Mouse (Mus musculus) intestine, embryonic 15.5 days (tissue): ENCODE results near the gene Armh3. TPM values are rescaled to one million over a fixed set of nuclear protein-coding genes. Genes with fewer than 3 reads are reported as not detected.

ENCODE experiments used
- ATAC-seq: fragments of 200-750 bp; cut with Nextera tagmentation; 2 replicates; pipeline ENCODE4 v1.8.0; 2017; ENCODE audit warnings: moderate TSS enrichment, moderate library complexity
- H3K27ac ChIP-seq: fragments of 300-500 bp; sonication (generic); 2 replicates; pipeline ENCODE4 v1.5.1; 2015; ENCODE audit warnings: mild to moderate bottlenecking, inconsistent platforms
- H3K27me3 ChIP-seq: fragments of 300-500 bp; sonication (generic); replicated peaks from 2 replicates; pipeline ENCODE4 v1.6.1; 2015; ENCODE audit warnings: inconsistent platforms
- H3K36me3 ChIP-seq: fragments of 300-500 bp; sonication (generic); 2 replicates; pipeline ENCODE4 v1.6.1; 2015; ENCODE audit warnings: inconsistent platforms
- H3K4me1 ChIP-seq: fragments of 300-500 bp; sonication (generic); replicated peaks from 2 replicates; pipeline ENCODE4 v1.6.1; 2015; ENCODE audit warnings: inconsistent platforms
- H3K4me2 ChIP-seq: fragments of 300-500 bp; sonication (generic); replicated peaks from 2 replicates; pipeline ENCODE4 v1.6.1; 2015; ENCODE audit warnings: mild to moderate bottlenecking, inconsistent platforms
- H3K4me3 ChIP-seq: fragments of 300-500 bp; sonication (generic); replicated peaks from 2 replicates; pipeline ENCODE4 v1.5.1; 2015; ENCODE audit warnings: inconsistent platforms
- H3K9ac ChIP-seq: fragments of 300-500 bp; sonication (generic); 2 replicates; pipeline ENCODE4 v1.6.1; 2015; ENCODE audit warnings: inconsistent platforms
- H3K9me3 ChIP-seq: fragments of 300-500 bp; sonication (generic); 2 replicates; pipeline ENCODE4 v1.6.1; 2016; ENCODE audit warnings: inconsistent platforms
- WGBS: fragments of 180-500 bp; shearing (Covaris S2); methylation state at CpG from one replicate; pipeline ENCODE4 v1.1.7; 2015; 5-methylcytosine and 5-hydroxymethylcytosine counted together
- polyA plus RNA-seq: library from polyadenylated mRNA; unstranded; fragments of >200 nt; fragmentation: Nextera tagmentation; extraction: Ambion mirVana; gene quantifications from 2 replicates; pipeline ENCODE4 v1.2.1, GENCODE M21; 2015

Gene Armh3
- 15.5 and 16.5 TPM in 2 replicates for polyA plus RNA-seq

DNA sequence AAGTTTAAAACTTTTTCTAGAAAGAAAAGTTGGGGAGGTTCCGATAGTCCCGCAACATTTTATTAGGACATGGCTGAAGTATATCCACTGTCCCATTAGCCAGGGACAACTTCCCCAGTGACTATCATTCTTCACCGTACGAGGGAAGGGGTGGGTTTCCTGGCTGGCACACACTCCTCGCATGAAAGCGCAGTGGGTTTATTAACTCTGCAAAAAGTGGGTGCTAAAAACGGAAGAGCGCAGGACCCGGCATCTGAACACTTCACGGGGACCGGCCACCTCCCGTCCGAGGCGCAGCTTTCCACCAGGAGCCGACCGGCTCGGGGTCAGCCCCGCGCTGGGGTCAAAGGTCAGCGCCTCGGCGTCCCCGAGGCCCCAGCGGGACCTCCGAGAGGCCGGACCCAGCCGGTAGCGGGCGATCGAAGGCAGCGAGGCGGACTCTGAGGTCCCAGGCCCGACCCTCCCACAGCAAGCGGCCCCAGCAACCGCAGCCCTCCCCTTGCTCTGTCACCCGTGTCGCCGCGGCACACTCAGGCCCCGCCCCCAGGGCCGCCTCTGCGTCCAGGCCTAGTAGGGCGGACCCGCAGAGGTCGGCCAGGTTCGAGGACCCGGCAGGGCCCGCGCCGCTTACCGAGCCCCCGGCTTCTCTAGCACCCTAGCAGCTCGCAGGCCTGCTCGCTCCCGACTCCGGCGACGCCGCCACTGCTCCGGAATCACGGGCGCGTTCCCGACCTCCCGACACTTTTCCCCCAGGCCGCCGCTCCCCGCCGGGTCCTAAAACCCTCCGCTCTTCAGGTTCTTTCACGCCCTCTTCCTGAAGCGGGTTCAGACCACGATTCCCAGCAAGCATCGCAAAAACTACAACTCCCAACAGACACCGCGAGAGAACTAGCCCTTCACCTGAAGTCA is at the start of gene Armh3:
Armh3 (minus strand) TSS at position 704 of the 909 bp plus-strand sequence.
- peak; percentile 96 for ATAC-seq
- Histone ChIP-seq H3K4me2 (peak within 1 kb of the TSS; percentile 66), H3K9ac (peak within 1 kb of the TSS; percentile 96), H3K4me3 (peak within 1 kb of the TSS; percentile 91), H3K27ac (peak within 1 kb of the TSS; percentile 95), H3K4me1 (0 out of 2 replicates have a peak, but pooled peaks cover 4% of the 10 kb centered on the region), H3K27me3 (no peaks in the 10 kb centered on the region), H3K36me3 (no peaks in the 10 kb centered on the region), H3K9me3 (no peaks in the 10 kb centered on the region)
- under 1% methylated on average over 75 of the region's 76 CpGs for WGBS

- Histone ChIP-seq H3K4me1 (peaks cover 28% of the 10 kb centered on the region), H3K27me3 (no peaks in the 10 kb centered on the region), H3K4me2 (no peak overlapping the region), H3K4me3 (no peak overlapping the region), H3K27ac (no peak overlapping the region), H3K36me3 (no peaks in the 10 kb centered on the region), H3K9me3 (no peaks in the 10 kb centered on the region), H3K9ac (no peak overlapping the region)
- no peak for ATAC-seq
- 79% methylated on average over 2 of the region's 2 CpGs for WGBS
Observed at GRCm38 (mm10) chr19:46047426-46047825, 49.1 kb upstream of the Armh3 start.

GRCm38 (mm10) chr19:46046621-46047025 is 48.3 kb upstream of the Armh3 start:
- 7% methylated on average over 10 of the region's 10 CpGs for WGBS
- Histone ChIP-seq H3K27me3 (no peaks in the 10 kb centered on the region), H3K4me1 (peaks cover 34% of the 10 kb centered on the region), H3K36me3 (no peaks in the 10 kb centered on the region), H3K9me3 (no peaks in the 10 kb centered on the region), H3K27ac (peak overlapping the region; percentile 98), H3K4me2 (peak overlapping the region; percentile 89), H3K4me3 (no peak overlapping the region), H3K9ac (no peak overlapping the region)
- ATAC-seq = no peak

- Histone ChIP-seq H3K9ac (peak overlapping the region; percentile 98), H3K4me2 (peak overlapping the region; percentile 89), H3K27me3 (no peaks in the 10 kb centered on the region), H3K36me3 (no peaks in the 10 kb centered on the region), H3K4me3 (peak overlapping the region; percentile 100), H3K27ac (peak overlapping the region; percentile 98), H3K4me1 (peaks cover 43% of the 10 kb centered on the region), H3K9me3 (no peaks in the 10 kb centered on the region)
- ATAC-seq = peak; percentile 50
- WGBS = 2% methylated on average over 7 of the region's 7 CpGs
Observed at GRCm38 (mm10) chr19:46045696-46046311, 47.5 kb upstream of the Armh3 start.

- Histone ChIP-seq H3K27me3 (no peaks in the 10 kb centered on the region), H3K4me1 (peaks cover 48% of the 10 kb centered on the region), H3K27ac (peak within 1 kb of the TSS; percentile 98), H3K36me3 (no peaks in the 10 kb centered on the region), H3K9me3 (no peaks in the 10 kb centered on the region), H3K9ac (peak within 1 kb of the TSS; percentile 98), H3K4me3 (peak within 1 kb of the TSS; percentile 100), H3K4me2 (peak within 1 kb of the TSS; percentile 89)
- ATAC-seq = peak; percentile 79
- WGBS = under 1% methylated on average over 76 of the region's 84 CpGs
Observed at GRCm38 (mm10) chr19:46044993-46045695, 46.9 kb upstream of the Armh3 start, which contains the start of gene Ldb1. Ldb1 (minus strand) TSS chr19:46045214.

GRCm38 (mm10) chr19:46044271-46044992 is 46.1 kb upstream of the Armh3 start, which contains the start of gene Pprc1:
Pprc1 (plus strand) TSS chr19:46044886.
- Histone ChIP-seq H3K4me3 (peak within 1 kb of the TSS; percentile 100), H3K4me2 (peak within 1 kb of the TSS; percentile 89), H3K4me1 (peaks cover 53% of the 10 kb centered on the region), H3K27ac (peak within 1 kb of the TSS; percentile 98), H3K36me3 (no peaks in the 10 kb centered on the region), H3K9me3 (no peaks in the 10 kb centered on the region), H3K27me3 (no peaks in the 10 kb centered on the region), H3K9ac (peak within 1 kb of the TSS; percentile 98)
- 1% methylated on average over 34 of the region's 34 CpGs for WGBS
- no peak for ATAC-seq

DNA sequence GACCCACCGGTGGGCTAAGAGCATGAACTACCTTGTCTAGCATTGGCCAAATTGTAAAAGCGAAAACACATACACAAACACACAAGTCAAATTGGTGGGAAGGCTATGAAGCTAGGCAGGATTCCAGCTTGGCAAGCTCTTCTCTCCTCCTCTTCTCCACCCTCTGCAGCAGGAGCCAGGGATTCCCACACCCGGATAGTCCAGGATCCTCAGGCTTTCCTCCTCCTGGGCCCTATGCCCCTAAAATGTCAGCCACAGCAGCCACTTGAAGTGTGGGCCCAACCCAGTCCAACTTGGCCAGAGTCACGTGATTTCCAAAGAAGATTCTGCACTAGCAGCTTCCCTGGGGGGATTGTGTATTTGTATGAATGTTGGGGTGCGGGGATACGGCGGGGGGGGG is 45.1 kb upstream of the Armh3 start:
- WGBS = 55% methylated on average over 7 of the region's 7 CpGs
- H3K4me3 ChIP-seq = peak overlapping the region; percentile 100; the same call in 1 of the 2 replicates
- peaks cover 56% of the 10 kb centered on the region for H3K4me1 ChIP-seq

GRCm38 (mm10) chr19:46042476-46043011 is 44.3 kb upstream of the Armh3 start:
- peak overlapping the region; percentile 45 for H3K9ac ChIP-seq
- 14% methylated on average over 6 of the region's 6 CpGs for WGBS
- peaks cover 61% of the 10 kb centered on the region for H3K4me1 ChIP-seq
- ATAC-seq = no peak
- H3K4me3 ChIP-seq = peak overlapping the region; percentile 31
- H3K27ac ChIP-seq = peak overlapping the region; percentile 98
- no peaks in the 10 kb centered on the region for H3K9me3 ChIP-seq
- peak overlapping the region; percentile 89 for H3K4me2 ChIP-seq
- no peaks in the 10 kb centered on the region for H3K36me3 ChIP-seq
- H3K27me3 ChIP-seq = no peaks in the 10 kb centered on the region

More for the DNA sequence above, 45.1 kb upstream of the Armh3 start:
- Histone ChIP-seq H3K36me3 (no peaks in the 10 kb centered on the region), H3K9me3 (no peaks in the 10 kb centered on the region), H3K4me2 (peak overlapping the region; percentile 89), H3K27ac (peak overlapping the region; percentile 98), H3K27me3 (no peaks in the 10 kb centered on the region), H3K9ac (0 out of 2 replicates have a peak overlapping the region, but pooled peaks have one; percentile 98)
- ATAC-seq = no peak

DNA sequence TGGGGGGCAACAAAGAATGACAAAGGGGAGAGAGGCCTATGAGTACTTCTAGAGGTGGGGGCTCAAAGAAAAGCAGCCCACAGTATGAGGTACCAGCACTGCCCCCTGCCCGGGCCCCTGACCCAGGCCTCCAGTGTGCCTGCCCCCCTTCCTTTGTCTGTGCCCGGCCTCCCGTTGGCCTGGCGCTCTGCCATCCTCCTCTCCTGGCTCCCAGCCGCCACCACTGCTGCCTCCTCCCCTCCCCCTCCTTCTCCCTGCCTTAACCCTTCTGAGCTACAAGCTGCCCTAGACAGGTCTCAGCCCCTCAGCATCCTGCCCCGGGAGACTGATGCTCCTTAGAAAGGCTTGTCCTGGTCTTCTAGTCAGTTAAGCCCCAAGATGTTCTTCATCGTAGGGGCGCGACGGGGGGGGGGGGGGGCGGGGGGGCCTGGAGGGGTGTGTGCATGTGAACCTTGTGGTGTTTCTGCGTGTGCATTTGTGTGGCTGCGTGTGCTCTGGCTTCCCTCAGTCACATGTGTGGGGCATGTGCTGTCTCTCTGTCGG is 43.7 kb upstream of the Armh3 start:
- Histone ChIP-seq H3K27ac (peak overlapping the region; percentile 98), H3K9ac (peak overlapping the region; percentile 45), H3K4me2 (peak overlapping the region; percentile 89), H3K36me3 (no peaks in the 10 kb centered on the region), H3K4me1 (peaks cover 66% of the 10 kb centered on the region), H3K9me3 (no peaks in the 10 kb centered on the region), H3K4me3 (peak overlapping the region; percentile 31), H3K27me3 (no peaks in the 10 kb centered on the region)
- 1% methylated on average over 14 of the region's 14 CpGs for WGBS
- ATAC-seq = peak; percentile 11

DNA sequence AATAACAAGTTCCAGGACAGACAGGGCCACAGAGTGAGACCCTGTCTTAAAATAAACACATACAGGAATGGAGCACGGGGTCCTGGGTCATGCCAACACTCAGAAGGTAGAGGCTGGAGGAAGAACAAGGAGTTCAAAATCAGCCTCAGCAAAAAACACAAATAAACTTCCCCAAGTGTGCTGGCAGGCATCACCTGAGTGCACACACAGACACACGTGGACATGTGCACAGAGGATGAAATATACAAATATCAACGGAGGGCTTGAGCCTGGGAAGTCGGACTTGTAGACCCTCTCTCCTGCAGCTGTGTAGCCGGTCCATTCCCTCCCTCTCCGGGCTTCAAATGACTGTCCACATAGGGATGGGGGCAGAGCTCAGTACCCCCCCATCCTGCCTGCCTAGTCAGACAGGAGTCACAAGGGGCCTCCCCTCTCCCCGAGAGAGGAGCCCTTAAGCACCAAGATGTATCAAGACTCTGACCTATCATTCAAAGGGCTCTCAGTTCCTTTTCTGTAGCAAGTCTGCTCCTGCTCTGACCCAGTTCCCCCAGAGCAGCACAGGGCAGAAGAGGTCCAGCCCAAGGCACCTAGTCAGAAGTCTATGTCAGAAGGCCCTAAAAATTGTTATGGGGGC is 43.1 kb upstream of the Armh3 start:
- Histone ChIP-seq H3K4me2 (peak overlapping the region; percentile 89), H3K27ac (peak overlapping the region; percentile 98), H3K9ac (peak overlapping the region; percentile 45), H3K9me3 (no peaks in the 10 kb centered on the region), H3K4me3 (peak overlapping the region; percentile 31), H3K4me1 (peaks cover 64% of the 10 kb centered on the region), H3K27me3 (no peaks in the 10 kb centered on the region), H3K36me3 (no peaks in the 10 kb centered on the region)
- WGBS = 20% methylated on average over 7 of the region's 7 CpGs
- ATAC-seq = no peak
